Mouse (Mus musculus): Measurements from ENCODE around the gene Dazap1. TPM values are rescaled to one million over a fixed set of nuclear protein-coding genes. Genes with fewer than 3 reads are reported as not detected.

Dazap1 gene
- total and polyA plus RNA-seq, 2 experiments from 2014 or later = 34.5 to 109 TPM

DNA sequence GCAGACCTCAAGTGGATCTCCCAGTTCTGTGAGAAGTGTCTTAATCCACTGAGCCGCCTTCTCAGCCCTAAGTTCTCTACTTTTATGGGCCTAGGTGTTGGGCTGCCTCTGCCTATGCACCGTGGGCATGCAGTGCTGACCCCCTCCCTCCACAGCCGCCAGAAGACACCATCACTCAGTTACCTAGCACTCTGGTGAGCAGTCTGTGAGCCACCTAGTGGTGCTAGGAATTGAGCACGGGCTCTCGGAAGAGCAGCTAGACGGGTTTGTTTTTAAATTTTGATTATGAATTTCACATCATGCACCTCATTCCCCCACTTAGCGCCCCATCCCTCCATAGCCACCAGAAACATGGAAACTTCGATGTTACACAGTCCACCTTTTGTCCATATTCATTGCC lies 27.4 kb downstream of the Dazap1 start:
- no peaks in the 10 kb centered on the region for H3K27me3 ChIP-seq (ENCODE audit: insufficient read depth, low read length)
- no peaks in the 10 kb centered on the region for H3K4me1 ChIP-seq (ENCODE audit: insufficient read depth, low read length)
- H3K9me3 ChIP-seq (ENCODE audit: low read length) = no peaks in the 10 kb centered on the region
- H3K4me3 ChIP-seq (ENCODE audit: low read depth, low read length) = no peak overlapping the region
- H3K27ac ChIP-seq (ENCODE audit: low read depth, low read length) = no peak overlapping the region
- no peak for DNase-seq (ENCODE audit: low spot score)
- no peak overlapping the region for H3K9ac ChIP-seq (replicated peaks; ENCODE audit: low read length, poor library complexity, severe bottlenecking)
- peaks cover 44% of the 10 kb centered on the region for H3K36me3 ChIP-seq (ENCODE audit: insufficient read depth, low read length)
- ATAC-seq (ENCODE audit: low FRiP score) = no peak
- 66% methylated on average over 8 of the region's 8 CpGs for WGBS
- no peak overlapping the region for H3K4me2 ChIP-seq (ENCODE audit: low read depth, low read length, poor library complexity, severe bottlenecking)
- peak; percentile 50 for TF ChIP-seq CTCF (IDR thresholded peaks at IDR 0.05)

DNA sequence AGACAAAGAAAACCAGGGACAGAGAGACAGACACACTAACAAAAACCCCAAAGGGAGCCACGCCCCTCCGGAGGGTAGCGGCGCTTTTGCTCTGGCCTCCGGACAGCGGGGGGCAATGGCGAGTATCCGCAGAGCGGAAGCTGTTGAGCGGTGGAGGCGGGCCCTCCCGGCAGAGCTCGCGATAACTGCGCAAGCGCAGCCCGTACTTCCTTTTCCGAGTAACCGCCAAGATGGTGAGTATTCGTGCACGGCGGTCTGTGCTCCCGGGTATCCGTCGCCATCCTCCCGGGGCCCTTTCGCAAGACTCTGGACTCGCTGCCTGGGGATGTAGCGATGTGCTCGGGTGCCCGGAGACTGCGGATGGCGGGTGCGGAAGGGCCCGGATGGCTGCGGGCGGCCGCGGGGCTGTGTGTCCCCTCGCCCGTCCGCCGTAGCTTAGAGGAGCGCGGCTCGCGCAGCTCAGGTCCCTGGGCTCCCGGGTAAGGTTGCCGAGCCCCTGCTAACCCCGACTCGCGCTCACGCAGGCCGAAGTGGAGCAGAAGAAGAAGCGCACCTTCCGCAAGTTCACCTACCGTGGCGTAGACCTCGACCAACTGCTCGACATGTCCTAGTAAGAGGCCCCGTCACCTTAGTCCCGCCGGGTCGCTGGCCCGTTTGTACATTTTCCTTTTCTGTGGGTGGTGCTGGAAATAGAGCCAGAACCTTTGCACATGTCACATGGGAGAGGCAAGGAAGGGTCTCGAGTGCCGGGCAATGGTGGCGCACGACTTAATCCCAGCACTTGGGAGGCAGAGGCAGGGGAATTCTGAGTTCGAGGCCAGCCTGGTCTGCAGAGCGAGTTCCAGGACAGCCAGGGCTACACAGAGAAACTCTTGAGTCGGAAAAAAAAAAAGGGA lies 31.2 kb downstream of the Dazap1 start, which contains the start of gene Rps15:
Gene Rps15, plus strand, starts transcription at position 203 of the 896 bp plus-strand sequence.
- peak; percentile 75 for TF ChIP-seq CTCF (IDR thresholded peaks at IDR 0.05)
- Histone ChIP-seq H3K4me1 (ENCODE audit: insufficient read depth, low read length) (peaks cover 12% of the 10 kb centered on the region), H3K27ac (ENCODE audit: low read depth, low read length) (peak within 1 kb of the TSS; percentile 92), H3K9me3 (ENCODE audit: low read length) (no peaks in the 10 kb centered on the region), H3K4me2 (ENCODE audit: low read depth, low read length, poor library complexity, severe bottlenecking) (peak within 1 kb of the TSS; percentile 79), H3K36me3 (ENCODE audit: insufficient read depth, low read length) (peaks cover 21% of the 10 kb centered on the region), H3K9ac (replicated peaks; ENCODE audit: low read length, poor library complexity, severe bottlenecking) (peak within 1 kb of the TSS; percentile 79), H3K27me3 (ENCODE audit: insufficient read depth, low read length) (no peaks in the 10 kb centered on the region), H3K4me3 (ENCODE audit: low read depth, low read length) (peak within 1 kb of the TSS; percentile 64)
- DNase-seq (ENCODE audit: low spot score) (peak; percentile 98), ATAC-seq (ENCODE audit: low FRiP score) (peak; percentile 82)
- WGBS = under 1% methylated on average over 67 of the region's 72 CpGs

DNA sequence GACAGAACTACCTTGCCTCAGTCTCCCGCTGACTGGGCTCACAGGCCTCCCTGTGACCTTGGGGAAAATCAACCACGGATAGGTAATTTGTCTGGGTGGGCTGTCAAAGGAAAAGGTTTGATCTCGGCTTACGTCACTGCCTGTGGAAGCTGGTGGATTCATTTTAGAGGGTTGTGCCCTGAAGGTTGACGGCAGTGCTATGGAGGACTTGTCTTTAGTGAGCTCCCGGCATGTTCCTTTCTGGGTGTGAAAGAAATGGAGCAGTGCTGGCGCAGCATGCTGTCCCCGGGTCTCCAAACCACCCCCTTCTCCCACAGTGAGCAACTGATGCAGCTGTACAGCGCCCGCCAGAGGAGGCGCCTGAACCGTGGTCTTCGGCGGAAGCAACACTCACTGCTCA lies 32.0 kb downstream of the Dazap1 start:
- H3K27ac ChIP-seq (ENCODE audit: low read depth, low read length) = peak overlapping the region; percentile 92
- ATAC-seq (ENCODE audit: low FRiP score) (no peak), DNase-seq (ENCODE audit: low spot score) (no peak)
- peaks cover 16% of the 10 kb centered on the region for H3K36me3 ChIP-seq (ENCODE audit: insufficient read depth, low read length)
- no peaks in the 10 kb centered on the region for H3K9me3 ChIP-seq (ENCODE audit: low read length)
- H3K4me3 ChIP-seq (ENCODE audit: low read depth, low read length) = peak overlapping the region; percentile 64
- H3K9ac ChIP-seq (replicated peaks; ENCODE audit: low read length, poor library complexity, severe bottlenecking) = peak overlapping the region; percentile 79
- no peaks in the 10 kb centered on the region for H3K27me3 ChIP-seq (ENCODE audit: insufficient read depth, low read length)
- 22% methylated on average over 14 of the region's 14 CpGs for WGBS
- peak; percentile 22; the same call in 1 of the 2 replicates for TF ChIP-seq CTCF (IDR thresholded peaks at IDR 0.05)
- peak overlapping the region; percentile 79 for H3K4me2 ChIP-seq (ENCODE audit: low read depth, low read length, poor library complexity, severe bottlenecking)
- peaks cover 16% of the 10 kb centered on the region for H3K4me1 ChIP-seq (ENCODE audit: insufficient read depth, low read length)

DNA sequence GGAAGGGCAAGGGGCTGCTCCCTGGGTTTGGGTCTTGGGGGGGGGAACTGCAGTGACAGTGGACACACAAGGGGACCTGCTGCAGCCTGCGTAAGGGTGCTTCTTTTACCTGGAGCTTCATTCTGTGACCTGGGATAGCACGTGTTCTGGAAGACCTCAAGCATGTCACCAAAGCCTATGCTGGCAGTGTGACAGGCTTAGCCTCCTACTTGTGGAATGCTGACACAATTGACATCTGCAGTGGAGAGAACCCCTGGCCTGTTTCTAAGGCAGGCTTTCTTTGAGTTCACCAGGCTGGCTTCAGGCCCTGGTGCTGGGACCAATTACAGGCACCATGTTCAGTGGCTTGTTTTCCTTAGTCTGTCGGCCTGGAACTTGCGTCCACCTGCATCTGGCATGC lies 33.0 kb downstream of the Dazap1 start:
- Histone ChIP-seq H3K36me3 (ENCODE audit: insufficient read depth, low read length) (peaks cover 10% of the 10 kb centered on the region), H3K27me3 (ENCODE audit: insufficient read depth, low read length) (no peaks in the 10 kb centered on the region), H3K27ac (ENCODE audit: low read depth, low read length) (peak overlapping the region; percentile 100), H3K4me3 (ENCODE audit: low read depth, low read length) (no peak overlapping the region), H3K4me1 (ENCODE audit: insufficient read depth, low read length) (peaks cover 16% of the 10 kb centered on the region), H3K9ac (replicated peaks; ENCODE audit: low read length, poor library complexity, severe bottlenecking) (no peak overlapping the region), H3K4me2 (ENCODE audit: low read depth, low read length, poor library complexity, severe bottlenecking) (no peak overlapping the region), H3K9me3 (ENCODE audit: low read length) (no peaks in the 10 kb centered on the region)
- DNase-seq (ENCODE audit: low spot score) (no peak), ATAC-seq (ENCODE audit: low FRiP score) (no peak)
- 64% methylated on average over 4 of the region's 4 CpGs for WGBS
- no peak for TF ChIP-seq CTCF (IDR thresholded peaks at IDR 0.05)

DNA sequence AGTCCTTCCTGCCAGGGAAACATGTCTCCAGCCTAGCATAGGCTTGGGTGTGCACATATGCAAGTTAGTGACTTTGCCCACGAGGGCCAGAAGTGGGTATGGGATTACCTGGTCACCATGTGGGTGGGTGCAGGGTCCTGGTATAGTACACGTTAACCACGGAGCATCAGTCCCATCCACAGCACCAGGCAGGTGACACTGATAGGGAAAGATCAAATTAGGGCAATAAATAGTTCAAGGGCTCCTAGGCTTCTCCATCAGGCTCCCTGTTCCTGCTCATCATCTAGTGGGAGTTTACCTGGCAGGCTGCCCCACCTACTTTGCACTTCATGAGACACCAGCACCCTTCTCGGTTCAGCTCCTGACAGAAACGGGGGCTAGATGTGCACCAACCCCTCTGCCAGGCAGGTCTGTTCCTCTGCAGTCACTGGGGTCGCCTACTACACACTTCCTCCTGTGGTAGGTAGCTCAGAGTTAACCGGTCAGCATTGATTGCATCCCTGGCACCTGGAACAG lies 33.6 kb downstream of the Dazap1 start:
- H3K4me3 ChIP-seq (ENCODE audit: low read depth, low read length) = no peak overlapping the region
- no peaks in the 10 kb centered on the region for H3K27me3 ChIP-seq (ENCODE audit: insufficient read depth, low read length)
- ATAC-seq (ENCODE audit: low FRiP score) (no peak), DNase-seq (ENCODE audit: low spot score) (no peak)
- 49% methylated on average over 7 of the region's 7 CpGs for WGBS
- no peak for TF ChIP-seq CTCF (IDR thresholded peaks at IDR 0.05)
- H3K9ac ChIP-seq (replicated peaks; ENCODE audit: low read length, poor library complexity, severe bottlenecking) = peak overlapping the region; percentile 78
- H3K9me3 ChIP-seq (ENCODE audit: low read length) = no peaks in the 10 kb centered on the region
- peaks cover 10% of the 10 kb centered on the region for H3K36me3 ChIP-seq (ENCODE audit: insufficient read depth, low read length)
- H3K27ac ChIP-seq (ENCODE audit: low read depth, low read length) = peak overlapping the region; percentile 100
- peaks cover 16% of the 10 kb centered on the region for H3K4me1 ChIP-seq (ENCODE audit: insufficient read depth, low read length)
- 0 out of 2 replicates have a peak overlapping the region, but pooled peaks have one; percentile 91 for H3K4me2 ChIP-seq (ENCODE audit: low read depth, low read length, poor library complexity, severe bottlenecking)

Measured in midbrain, postnatal 0 days (tissue).